Mouse (Mus musculus): ENCODE measurements at regions not wholly inside any gene's neighbourhood (a gene's known extent, or its start where the extent isn't known, plus 50 kb on each side); places are given as distances from the start of the nearest gene placed in this dataset.
A peak's percentile ranks its signal among the peaks of the same experiment; 100 is the strongest.

- DNase-seq (ENCODE audit: low spot score): no peak
Observed at GRCm38 (mm10) chr4:89500232-89500631, 179.0 kb upstream of the Dmrta1 start.

GRCm38 (mm10) chr4:89490947-89491346 is 180.1 kb upstream of the Cdkn2b start:
- DNase-seq (ENCODE audit: low spot score): no peak

- DNase-seq (ENCODE audit: low spot score): no peak
Observed at GRCm38 (mm10) chr4:89487416-89488165, 176.8 kb upstream of the Cdkn2b start.

- no peak for DNase-seq (ENCODE audit: low spot score)
Observed at GRCm38 (mm10) chr4:89486963-89487362, 176.1 kb upstream of the Cdkn2b start.

GRCm38 (mm10) chr4:89485981-89486531 is 175.2 kb upstream of the Cdkn2b start:
- peak; percentile 68 for DNase-seq (ENCODE audit: low spot score)

GRCm38 (mm10) chr4:89478646-89479237 is 167.9 kb upstream of the Cdkn2b start:
- no peak for DNase-seq (ENCODE audit: low spot score)

- no peak for DNase-seq (ENCODE audit: low spot score)
Observed at GRCm38 (mm10) chr4:89475848-89476247, 165.0 kb upstream of the Cdkn2b start.

GRCm38 (mm10) chr4:89474836-89475541 is 164.2 kb upstream of the Cdkn2b start:
- no peak for DNase-seq (ENCODE audit: low spot score)

- DNase-seq (ENCODE audit: low spot score): no peak
Observed at GRCm38 (mm10) chr4:89471426-89471825, 160.6 kb upstream of the Cdkn2b start.

- DNase-seq (ENCODE audit: low spot score): no peak
Observed at GRCm38 (mm10) chr4:89470756-89471155, 159.9 kb upstream of the Cdkn2b start.

GRCm38 (mm10) chr4:89469883-89470282 is 159.0 kb upstream of the Cdkn2b start:
- DNase-seq (ENCODE audit: low spot score): peak; percentile 6

GRCm38 (mm10) chr4:89469406-89469805 is 158.6 kb upstream of the Cdkn2b start:
- no peak for DNase-seq (ENCODE audit: low spot score)

GRCm38 (mm10) chr4:89466766-89467165 is 155.9 kb upstream of the Cdkn2b start:
- DNase-seq (ENCODE audit: low spot score): no peak

GRCm38 (mm10) chr4:89463121-89463520 is 152.3 kb upstream of the Cdkn2b start:
- no peak for DNase-seq (ENCODE audit: low spot score)

GRCm38 (mm10) chr4:89460170-89460762 is 149.4 kb upstream of the Cdkn2b start:
- DNase-seq (ENCODE audit: low spot score): no peak

- DNase-seq (ENCODE audit: low spot score): no peak
Observed at GRCm38 (mm10) chr4:89459346-89459666, 148.5 kb upstream of the Cdkn2b start.

- DNase-seq (ENCODE audit: low spot score): peak; percentile 50
Observed at GRCm38 (mm10) chr4:89458628-89459345, 147.9 kb upstream of the Cdkn2b start.

GRCm38 (mm10) chr4:89457861-89458260 is 147.0 kb upstream of the Cdkn2b start:
- DNase-seq (ENCODE audit: low spot score): no peak

- DNase-seq (ENCODE audit: low spot score): no peak
Observed at GRCm38 (mm10) chr4:89454926-89455325, 144.1 kb upstream of the Cdkn2b start.

- no peak for DNase-seq (ENCODE audit: low spot score)
Observed at GRCm38 (mm10) chr4:89453051-89453450, 142.2 kb upstream of the Cdkn2b start.

GRCm38 (mm10) chr4:89451741-89452140 is 140.9 kb upstream of the Cdkn2b start:
- DNase-seq (ENCODE audit: low spot score): no peak

Measured in lung, postnatal 25 days (tissue).